Mouse (Mus musculus): ENCODE results near the gene Hmgb1. TPM values are rescaled to one million over a fixed set of nuclear protein-coding genes. Genes with fewer than 3 reads are reported as not detected.

Hmgb1 gene
- total RNA-seq, 4 experiments from 2014 or later: 119 to 140 (median 134) TPM

DNA sequence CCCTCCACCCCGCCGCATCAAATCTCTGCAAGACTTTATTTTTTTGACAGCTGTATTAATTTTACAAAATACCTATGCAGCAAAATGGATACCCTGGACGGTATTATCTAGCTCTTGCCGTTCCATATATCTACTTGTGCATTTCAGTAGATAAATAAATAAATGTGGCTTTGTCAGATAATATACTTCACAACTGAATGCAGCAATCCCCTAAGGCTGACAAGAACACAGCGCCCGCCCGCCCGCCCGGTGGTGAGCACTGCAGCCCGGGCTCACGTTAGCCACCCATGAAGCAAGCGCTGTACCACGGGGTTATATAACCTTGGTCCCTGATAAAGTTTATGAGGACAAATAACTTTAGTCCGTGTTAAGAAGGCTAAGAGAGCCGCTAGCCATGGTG is 76.1 kb downstream of the Hmgb1 start:
- no peak for DNase-seq (ENCODE audit: low spot score in 2 of 2)

DNA sequence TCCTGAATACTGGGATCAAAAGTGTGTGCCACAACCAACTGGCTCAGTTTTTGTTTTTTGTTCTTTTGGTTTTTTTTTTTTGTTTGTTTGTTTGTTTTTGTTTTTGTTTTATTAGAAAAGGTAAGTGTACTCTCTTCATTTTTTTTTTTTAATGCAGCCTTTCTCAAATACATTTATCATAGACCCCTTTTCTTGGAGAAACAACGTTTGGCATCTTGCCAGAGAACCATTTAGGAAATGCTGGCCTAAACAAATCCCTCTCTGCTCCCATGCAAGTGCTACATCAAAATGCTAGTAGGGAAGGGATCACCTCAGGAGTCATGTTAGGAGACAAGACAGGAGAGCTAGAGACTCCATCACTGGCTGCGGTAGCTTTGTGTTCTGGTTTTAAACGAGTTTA is 76.7 kb downstream of the Hmgb1 start:
- no peak for DNase-seq (ENCODE audit: low spot score in 2 of 2)

DNA sequence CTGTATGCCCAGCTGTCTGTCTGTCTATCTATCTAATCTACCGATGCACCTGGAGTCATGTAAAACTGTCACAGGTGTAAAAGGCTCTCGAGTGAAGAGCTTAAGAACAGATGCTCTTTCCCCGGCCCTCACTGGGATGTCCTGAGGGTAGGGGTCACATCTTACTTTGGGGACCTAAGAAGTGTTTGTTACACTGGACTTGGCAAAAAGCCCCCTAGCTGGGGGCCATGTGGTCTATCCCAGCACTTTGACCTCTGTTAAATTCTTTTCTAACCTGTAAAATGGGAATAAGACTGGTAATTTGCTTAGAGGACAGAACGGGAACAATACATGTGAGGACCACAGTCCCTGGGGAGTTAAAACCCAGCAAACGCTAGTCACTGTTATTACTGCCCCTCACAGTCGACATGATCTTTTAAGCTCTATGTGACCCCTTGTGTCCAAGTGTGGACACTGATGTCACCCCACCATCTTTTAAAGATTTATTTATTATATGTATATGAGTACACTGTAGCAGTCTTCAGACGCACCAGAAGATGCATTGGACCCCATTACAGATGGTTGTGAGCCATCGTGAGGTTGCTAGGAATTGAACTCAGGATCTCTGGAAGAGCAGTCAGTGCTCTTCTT is 80.1 kb downstream of the Hmgb1 start:
- no peak for DNase-seq (ENCODE audit: low spot score in 2 of 2)

DNA sequence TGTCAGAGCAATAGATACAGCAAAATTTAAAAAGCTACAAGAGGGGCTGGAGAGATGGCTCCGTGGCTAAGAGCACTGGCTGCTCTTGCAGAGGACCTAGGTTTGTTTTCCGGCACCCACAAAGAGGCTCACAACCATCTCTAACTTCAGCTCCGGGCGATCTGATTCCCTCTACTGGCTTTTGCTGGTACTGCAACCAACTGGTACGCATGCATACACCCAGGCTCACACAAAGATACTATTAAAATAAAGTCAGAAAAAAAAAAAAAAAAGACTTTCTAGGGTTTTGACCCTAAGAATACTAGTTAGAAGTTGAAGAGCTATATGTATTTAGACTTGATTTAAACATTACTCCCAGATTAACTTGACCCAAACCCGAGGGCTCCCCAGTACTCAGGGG is 82.4 kb downstream of the Hmgb1 start:
- no peak for DNase-seq (ENCODE audit: low spot score in 2 of 2)

DNA sequence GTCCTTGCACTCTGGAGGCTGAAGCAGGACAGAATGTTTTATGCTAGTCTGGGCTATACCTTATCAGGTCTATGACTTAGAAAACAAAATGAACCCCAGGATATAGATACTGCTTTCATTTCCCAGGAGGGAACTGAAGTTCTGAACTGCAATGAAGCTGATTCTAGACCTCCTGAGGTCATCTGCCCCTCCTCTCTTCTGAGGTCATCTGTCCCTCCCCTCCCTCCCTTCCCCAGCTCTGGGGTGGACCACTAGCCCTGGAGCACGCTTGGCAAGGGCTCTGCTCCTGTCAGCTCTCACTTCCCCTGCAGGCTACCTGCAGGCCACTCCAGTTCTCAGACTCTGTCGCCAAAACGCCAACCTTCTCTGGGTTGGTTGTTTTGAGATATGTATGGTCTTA is 84.2 kb downstream of the Hmgb1 start:
- no peak for DNase-seq (ENCODE audit: low spot score in 2 of 2)

DNA sequence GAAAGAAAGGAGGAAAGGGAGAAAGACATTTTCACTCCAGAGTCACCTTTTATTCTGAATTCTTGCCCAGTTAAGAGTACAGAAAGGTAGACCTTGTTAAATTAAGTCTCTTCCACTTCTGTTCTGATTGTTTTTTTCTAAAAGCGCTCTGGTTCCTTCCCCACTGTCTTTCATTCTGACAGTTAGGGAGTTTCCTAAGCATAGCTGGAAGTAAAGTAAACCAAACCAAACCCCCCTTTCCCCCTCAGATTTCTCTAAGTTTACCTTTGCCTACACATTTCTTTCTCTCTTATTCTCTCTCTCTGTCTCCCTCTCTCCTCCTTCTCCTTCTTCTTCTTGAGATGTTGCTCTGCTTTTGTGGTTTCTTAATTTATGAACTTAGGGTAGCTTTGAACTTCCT is 85.3 kb downstream of the Hmgb1 start:
- no peak for DNase-seq (ENCODE audit: low spot score in 2 of 2)

DNA sequence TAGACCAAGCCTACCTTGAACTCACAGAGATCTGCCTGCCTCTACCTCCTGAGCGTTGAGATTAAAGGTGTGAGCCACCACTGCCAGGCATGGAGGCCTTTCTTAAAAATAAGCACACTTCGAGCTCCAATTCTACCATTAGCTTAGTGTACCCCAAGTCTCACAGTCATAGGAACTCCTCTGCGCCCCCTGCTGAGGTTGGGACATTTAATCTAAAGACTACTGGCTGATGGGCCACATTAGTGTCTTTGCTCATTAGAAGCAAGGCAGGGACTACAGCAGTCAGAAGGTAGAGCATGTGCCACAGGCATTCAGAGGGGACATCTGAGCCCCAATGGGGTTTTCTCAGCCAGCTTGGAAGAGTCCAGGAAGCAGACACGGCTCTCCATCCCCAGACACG is 86.4 kb downstream of the Hmgb1 start:
- DNase-seq (ENCODE audit: low spot score in 2 of 2): no peak

DNA sequence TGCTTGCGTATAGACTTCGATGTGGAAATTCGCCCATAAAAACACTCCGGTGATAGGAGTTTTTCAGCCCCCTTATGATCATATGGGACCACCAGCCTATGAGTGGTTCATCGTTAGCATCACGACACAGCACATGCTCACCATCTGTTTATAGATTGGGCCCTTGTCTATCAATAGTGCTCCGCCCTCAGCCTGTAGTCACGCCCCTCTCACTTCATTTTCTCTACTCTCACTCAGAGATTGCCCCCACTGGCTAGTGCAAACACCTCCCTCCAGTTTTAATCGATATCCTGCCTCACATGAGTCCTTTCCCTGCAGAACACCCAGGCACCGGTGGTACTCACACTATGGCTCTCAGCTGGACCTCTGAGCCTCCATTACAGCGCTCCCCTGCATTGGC is 88.0 kb downstream of the Hmgb1 start:
- no peak for DNase-seq (ENCODE audit: low spot score in 2 of 2)

DNA sequence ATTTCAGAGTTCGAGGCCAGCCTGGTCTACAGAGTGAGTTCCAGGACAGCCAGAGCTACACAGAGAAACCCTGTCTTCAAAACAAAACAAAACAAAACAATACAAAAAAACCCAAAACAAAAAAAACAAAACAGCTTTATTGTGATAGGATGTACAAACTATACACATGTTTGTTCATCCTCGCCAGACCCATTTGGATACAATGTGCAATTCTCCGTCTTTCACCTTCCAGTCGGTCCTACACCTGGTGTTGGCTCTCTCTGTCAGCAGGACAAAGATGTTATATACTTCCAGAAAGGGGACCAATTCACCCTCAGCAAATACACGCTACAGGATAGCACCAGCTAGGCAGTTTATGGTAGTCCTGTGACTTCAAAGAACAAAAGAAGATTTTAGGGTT is 91.4 kb downstream of the Hmgb1 start:
- no peak for DNase-seq (ENCODE audit: low spot score in 2 of 2)

DNA sequence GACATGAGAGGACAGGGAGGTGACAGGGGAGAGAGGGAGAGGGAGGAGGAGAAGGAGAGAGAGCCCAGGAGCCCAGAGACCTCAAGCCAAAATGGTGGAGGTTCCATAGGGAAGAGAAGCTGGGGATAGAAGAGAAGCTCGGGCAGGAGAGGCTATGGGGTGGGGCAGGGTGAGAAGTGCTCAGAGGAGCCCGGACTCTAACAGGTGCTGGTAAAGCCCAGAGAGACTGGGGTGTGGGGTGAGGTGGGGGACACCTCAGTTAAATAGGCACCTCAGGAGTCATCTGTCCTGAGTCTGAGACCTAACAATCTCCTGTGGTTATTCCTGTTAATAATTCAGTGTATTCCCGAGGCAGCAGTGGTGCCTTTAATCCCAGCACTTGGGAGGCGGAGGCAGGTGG is 91.8 kb downstream of the Hmgb1 start:
- no peak for DNase-seq (ENCODE audit: low spot score in 2 of 2)

DNA sequence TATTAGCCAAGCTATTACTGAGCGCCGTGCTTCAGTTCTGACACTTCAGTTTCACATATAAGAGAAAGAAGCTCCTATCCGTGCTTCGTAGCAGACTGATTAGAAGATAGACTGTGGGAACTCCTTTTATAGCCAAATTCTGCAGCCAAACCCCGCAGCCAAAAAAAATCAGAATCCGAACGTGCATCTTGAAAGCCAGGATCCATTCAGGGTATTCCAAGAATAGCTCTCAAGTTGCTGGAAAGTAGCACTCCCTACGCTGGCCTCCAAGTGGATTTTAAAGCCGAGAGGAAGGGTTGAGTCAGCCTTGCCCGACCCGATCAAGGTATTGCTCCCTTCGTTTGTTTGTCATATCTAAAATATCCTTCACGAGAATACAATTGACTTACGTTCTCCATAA is 93.0 kb downstream of the Hmgb1 start:
- DNase-seq (ENCODE audit: low spot score in 2 of 2): no peak

DNA sequence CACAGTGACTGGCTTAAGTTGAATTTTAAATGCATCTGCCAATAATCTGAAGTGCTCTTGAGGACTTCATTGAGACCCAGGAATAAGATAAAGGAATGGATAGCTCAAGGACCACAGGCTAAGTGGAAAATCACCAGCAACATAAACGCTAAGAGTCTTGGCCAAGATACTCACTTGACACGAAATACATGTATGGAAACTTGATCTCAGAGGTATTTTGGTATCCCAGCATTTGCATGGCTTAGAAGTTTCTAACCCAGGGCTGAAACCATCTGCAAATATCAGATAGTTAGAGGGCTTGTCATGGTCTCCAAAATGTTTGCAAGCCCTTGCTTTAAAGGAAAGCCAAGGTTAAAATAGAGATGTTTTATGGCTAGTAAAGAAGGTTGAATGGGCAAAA is 94.4 kb downstream of the Hmgb1 start:
- no peak for DNase-seq (ENCODE audit: low spot score in 2 of 2)

DNA sequence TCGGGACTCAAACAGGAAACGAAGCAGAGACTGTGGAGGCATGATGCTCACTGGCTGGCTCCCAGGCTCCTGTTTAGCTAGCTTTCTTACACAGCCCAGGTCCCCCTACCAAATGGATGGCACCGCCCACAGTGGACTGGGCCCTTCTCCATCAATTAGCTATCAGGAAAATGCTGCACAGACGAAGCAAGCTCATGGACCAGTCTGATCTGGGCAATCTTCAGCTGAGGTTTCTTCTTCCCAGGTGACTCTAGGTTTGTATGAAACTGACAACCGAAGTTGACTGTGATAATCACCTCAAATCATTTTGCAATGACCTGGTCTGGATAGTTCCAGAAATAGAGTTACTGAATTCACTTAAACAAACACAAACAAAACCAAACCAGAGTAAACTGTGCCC is 94.8 kb downstream of the Hmgb1 start:
- no peak for DNase-seq (ENCODE audit: low spot score in 2 of 2)

DNA sequence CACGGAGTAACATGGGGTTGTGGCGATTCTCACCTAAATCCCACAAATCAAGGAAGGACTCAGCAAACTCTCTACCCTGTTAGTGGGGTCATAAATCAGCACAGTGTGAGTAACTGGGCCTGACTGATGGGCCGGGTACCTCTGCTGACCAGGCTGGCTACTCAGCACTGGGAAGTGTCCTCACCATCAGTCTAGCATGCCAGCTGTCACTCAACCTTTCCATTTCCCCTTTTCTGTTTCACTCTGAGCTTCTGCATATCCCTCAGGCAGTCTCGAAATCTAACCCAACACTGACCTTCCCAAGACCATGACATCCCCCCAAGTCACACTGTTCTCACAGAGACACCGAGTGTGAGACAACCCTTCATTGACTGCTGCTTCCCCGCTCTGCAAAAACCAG is 95.4 kb downstream of the Hmgb1 start:
- DNase-seq (ENCODE audit: low spot score in 2 of 2): no peak

DNA sequence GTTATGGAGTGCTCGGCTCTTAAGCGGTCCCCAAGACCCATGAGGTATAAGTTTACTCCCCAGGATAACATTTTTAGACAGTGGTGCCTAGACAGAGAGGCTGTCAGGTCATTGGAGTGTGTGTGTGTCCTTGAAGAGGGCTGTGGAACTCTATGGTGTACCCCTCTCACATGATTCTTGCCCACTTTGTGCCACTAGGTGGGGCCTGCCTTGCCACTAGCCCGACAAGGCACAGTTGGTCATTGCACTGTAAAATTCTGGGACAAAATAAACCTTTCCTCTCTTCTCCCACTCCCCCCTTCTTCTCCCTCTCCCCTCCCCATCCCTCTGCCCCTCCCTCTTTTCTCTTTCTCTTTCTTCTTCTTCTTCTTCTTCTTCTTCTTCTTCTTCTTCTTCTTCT is 96.1 kb downstream of the Hmgb1 start:
- no peak for DNase-seq (ENCODE audit: low spot score in 2 of 2)

DNA sequence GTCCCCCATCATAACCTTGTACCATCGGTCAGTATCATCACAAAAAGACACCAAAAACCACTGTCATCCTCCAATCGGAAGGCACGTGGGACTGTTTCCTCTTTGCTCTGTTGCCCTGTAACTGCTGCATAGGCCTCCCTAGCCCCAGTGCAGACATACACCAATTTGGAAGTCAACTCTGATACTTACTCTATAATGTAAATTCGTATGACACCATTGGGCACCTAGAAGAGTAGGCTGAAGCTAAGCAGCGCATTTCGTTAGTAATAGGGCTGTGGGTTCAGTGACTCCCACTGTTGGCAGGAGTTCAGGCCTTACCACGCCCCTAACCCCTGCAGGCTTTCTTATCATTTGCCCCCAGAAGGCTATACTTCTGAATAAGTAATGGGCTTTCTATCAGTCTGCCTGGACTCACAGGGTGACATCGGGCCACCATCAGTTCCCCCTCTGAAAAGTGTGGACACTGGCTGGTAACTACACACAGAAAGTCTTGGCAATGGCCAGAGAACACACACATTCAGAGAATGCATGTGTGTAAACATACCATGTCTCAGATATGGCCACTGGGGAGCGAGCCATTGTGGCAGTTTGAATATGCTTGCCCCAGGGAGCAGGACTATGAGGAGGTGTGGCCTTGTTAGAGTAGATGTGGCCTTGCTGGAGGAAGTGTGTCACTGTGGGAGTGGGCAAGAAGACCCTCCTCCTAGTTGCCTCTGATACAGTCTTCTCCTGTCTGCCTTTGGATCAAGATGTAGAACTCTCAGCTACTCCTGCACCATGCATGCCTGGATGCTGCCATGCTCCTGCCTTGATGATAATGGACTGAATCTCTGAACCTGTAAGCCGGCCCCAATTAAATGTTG is 97.7 kb downstream of the Hmgb1 start:
- no peak for DNase-seq (ENCODE audit: low spot score in 2 of 2)

DNA sequence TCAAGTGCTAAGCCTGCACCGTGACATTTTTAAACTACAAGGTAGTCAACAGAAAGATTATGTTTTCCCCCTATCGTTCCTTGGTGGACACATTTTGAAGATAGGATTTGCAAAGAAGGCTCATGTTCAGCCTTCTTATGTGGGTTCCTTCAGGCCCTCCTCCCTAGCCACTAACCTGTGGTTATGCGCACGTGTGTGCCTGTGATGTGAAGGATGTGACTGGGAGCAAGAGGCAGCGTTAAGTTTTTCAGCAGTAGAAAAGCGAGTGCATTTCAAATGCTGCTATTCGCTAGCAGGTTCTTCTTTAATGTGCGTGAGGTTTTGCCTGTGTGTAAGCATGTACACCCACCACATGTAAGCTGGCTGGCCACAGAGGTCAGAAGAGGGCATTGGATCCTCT is 103.8 kb downstream of the Hmgb1 start:
- no peak for DNase-seq (ENCODE audit: low spot score in 2 of 2)

DNA sequence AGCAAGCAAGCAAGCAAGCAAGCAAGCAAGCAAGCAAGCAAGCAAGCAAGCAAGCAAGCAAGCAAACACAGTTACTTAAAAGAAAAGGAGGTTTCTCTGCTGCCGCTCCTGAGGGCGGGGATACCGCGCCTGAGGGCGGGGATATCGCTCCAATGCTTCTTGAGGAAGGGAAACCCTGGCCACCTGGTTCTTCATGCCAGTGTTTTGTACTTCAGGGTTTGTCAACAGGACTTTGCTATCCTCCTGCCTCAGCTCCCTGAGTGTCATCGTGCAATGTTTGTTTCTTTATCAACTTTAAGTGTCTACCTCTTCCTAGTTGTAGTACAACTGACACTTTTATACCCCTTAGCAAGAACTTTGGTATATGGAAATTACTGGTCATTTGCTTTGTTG is 104.5 kb downstream of the Hmgb1 start:
- no peak for DNase-seq (ENCODE audit: low spot score in 2 of 2)

DNA sequence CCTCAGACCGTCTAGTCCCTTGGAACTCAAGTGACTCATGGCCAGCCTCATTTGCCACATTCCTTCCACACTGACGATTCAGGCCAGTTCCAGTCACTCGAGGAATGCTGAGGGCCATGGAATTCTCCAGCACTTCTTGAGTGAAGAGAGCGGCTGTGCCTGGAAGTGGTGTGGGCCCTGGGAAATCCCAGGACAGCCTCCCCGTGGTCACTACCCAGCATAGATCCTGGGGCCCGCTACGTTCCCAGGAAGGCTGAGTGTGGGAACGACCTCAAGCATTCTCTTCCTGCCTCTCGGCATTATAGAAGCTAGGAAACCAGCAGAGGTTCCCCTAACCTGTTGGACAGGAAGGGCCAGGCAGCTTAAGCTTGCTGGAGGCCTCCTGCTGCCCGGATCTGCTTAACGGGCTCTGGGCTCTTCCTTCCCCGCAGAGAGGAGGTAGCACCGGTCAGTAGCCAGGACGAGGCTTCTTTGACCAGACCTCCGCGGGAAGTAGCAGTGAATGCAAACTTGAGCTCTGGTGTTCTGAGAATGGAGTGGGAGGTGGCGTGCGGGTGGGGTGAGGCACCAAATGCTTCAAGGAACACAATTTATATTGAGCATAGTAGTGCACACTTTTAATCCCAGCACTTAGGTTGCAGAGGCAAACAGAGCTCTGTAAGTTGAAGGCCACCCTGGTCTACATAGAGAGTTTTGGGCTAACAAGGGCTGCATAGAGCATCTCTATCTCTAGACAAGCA is 105.1 kb downstream of the Hmgb1 start:
- no peak for DNase-seq (ENCODE audit: low spot score in 2 of 2)

DNA sequence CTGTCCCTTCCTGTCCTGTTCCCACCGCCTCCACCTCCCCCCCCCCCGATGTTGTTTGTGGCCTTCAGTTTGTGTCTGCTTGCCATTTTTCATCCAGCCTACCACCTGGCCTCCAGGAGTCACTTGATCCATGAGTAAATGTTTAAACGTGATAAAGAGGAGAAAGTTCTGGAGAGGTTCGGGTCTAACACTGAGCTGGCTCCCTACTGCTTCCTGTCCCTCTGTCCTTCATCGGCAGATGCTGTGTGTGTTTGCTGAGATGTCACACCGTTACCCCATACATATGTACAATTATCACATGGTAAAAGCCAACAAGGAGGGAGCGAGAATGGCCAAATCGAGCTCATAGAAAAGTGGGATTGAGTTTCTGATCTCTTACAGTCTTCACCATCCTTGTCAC is 107.2 kb downstream of the Hmgb1 start:
- no peak for DNase-seq (ENCODE audit: low spot score in 2 of 2)

DNA sequence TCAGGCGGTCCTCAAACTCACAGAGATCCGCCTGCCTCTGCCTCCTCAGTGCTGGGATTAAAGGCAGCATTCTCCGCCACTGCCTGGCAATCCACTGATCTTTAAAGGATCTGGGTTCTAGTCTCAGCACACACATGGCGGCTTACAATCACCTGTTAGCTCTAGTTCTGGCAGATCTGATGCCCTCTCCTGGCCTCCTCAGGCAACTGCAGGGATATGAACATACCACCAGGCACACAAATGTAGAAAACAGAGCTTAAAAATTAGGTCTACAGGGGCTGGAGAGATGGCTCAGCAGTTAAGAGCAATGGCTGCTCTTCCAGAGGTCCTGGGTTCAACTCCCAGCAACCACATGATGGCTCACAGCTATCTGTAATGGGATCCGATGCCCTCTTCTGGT is 112.7 kb downstream of the Hmgb1 start:
- no peak for DNase-seq (ENCODE audit: low spot score in 2 of 2)

DNA sequence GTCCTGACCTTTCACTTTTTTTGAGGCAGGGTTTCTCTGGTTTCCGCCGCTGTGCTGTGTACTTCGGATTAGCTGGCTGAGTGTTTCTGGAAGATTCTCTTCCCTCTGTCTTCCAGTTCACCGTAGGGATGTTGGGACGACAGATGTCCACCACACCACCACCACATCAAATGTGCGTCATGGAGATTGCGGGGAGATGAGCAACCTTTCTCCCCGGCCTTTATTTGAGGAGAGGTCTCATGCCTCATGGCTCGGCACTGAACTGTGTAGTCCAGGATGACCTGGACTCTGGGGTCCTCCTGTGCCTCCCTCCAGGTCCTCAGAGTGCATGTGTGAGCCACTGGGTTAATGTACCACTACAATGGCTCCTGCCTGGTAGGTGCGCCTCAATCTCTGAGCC is 115.5 kb downstream of the Hmgb1 start:
- DNase-seq (ENCODE audit: low spot score in 2 of 2): no peak
